Mouse (Mus musculus) embryonic fibroblast, embryonic 13.5 days (primary cell): ENCODE measurements around the gene Usp28.

Source experiments
- CTCF ChIP-seq: IDR thresholded peaks from 2 replicates; pipeline ENCODE4 v1.5.1; 2011; ENCODE audit warnings: mild to moderate bottlenecking, control low read depth, low read length, moderate library complexity, borderline replicate concordance; ENCODE audit not compliant: insufficient read depth
- POLR2A ChIP-seq: IDR thresholded peaks from 2 replicates; pipeline ENCODE4 v1.6.1; 2011; ENCODE audit warnings: low read depth, mild to moderate bottlenecking, control low read depth, low read length, moderate library complexity

DNA sequence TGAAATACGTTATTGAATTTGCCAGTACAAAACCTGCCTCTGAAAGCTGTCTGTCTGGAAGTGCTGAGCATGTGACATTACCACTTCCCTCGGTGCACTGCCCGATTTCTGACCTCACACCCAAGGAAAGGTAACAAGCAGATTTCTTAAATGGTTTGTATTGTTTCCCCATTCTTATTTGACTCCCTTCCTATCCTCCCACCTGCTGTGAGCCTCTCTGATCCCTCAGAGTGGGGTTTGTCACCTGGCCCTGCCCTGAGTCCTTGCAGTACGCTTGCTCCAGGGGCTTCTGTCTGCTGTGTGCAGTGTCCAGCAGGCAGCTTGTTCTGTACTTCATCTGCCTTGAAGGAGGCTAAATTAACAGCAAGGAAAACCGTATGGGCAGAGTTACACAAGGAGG, 38.8 kb downstream of the Usp28 start:
- no peak for TF ChIP-seq CTCF
- no peak for TF ChIP-seq POLR2A
